Comparison of ENCODE assay signal across 8 mouse cellular contexts in the genomic region with DNA sequence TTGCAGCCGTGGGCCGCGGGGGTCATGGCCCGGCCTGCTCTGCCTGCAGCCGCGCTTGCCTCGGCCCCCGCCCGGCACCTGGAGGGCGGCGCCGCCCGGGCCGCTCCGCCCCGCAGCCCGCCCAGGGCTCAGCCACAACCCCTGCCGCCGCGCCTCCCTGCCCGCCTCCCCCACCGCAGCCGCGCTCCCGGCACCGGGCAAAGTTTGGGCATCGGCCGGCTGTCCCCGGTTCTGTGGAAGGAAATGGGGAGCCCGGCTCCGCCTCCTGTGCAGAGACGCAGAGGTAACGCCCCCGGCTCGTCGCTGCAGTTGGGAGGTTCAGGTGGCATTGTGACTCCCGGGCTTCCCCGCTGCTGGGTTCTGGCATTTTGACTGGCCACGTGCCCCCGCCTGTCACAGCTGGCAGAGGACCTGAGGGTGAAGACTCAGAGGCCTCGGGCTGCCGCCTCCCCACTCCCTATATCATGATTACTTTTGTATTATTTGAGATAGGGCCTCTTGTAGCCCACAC. TPM values are rescaled to one million over a fixed set of nuclear protein-coding genes. Genes with fewer than 3 reads are reported as not detected.
DNase-seq lines count a peak whose midpoint lies in the region; ATAC-seq and TF ChIP-seq lines count a peak whose summit lies in the region.

No protein-coding gene starts in this region.

- ATAC-seq in liver, embryonic 16.5 days (ENCODE audit: low read depth) = peak; percentile 73
- ATAC-seq in neural tube, embryonic 12.5 days (ENCODE audit: low FRiP score, low read depth) = peak; percentile 49; the same call in 1 of the 2 replicates

- peak overlapping the region; percentile 79 for H3K4me2 ChIP-seq in liver, embryonic 16.5 days (ENCODE audit: low read depth, low read length)
- H3K4me2 ChIP-seq in neural tube, embryonic 12.5 days (replicated peaks) = peak overlapping the region; percentile 97

- 1% methylated on average over 42 of the region's 42 CpGs for WGBS in liver, embryonic 16.5 days (ENCODE audit: insufficient replicate concordance)
- under 1% methylated on average over 42 of the region's 42 CpGs for WGBS in neural tube, embryonic 12.5 days
- WGBS in thymus, adult 2 months = under 1% methylated on average over 41 of the region's 42 CpGs

- H3K36me3 ChIP-seq in liver, embryonic 16.5 days (ENCODE audit: control insufficient read depth, insufficient read depth) = no peaks in the 10 kb centered on the region
- H3K36me3 ChIP-seq in neural tube, embryonic 12.5 days = no peaks in the 10 kb centered on the region
- no peaks in the 10 kb centered on the region for H3K36me3 ChIP-seq in thymus, adult 2 months (ENCODE audit: control insufficient read depth, insufficient read depth, low read length)

- peaks cover 26% of the 10 kb centered on the region for H3K27me3 ChIP-seq in liver, embryonic 16.5 days (ENCODE audit: control insufficient read depth, insufficient read depth, low read depth, low read length)
- peaks cover 39% of the 10 kb centered on the region for H3K27me3 ChIP-seq in neural tube, embryonic 12.5 days (replicated peaks)
- no peaks in the 10 kb centered on the region for H3K27me3 ChIP-seq in thymus, adult 2 months (ENCODE audit: control insufficient read depth, insufficient read depth, low read length)

- 0 out of 2 replicates have a peak, but pooled peaks have one; percentile 14 for TF ChIP-seq CTCF in thymus, adult 2 months (IDR thresholded peaks at IDR 0.05; ENCODE audit: borderline replicate concordance, control insufficient read depth, extremely low read depth, insufficient read depth, low read length, poor library complexity)

- peaks cover 6% of the 10 kb centered on the region; the same call in 1 of the 2 replicates for H3K4me1 ChIP-seq in liver, embryonic 16.5 days (ENCODE audit: control insufficient read depth, low read depth, low read length)
- peaks cover 20% of the 10 kb centered on the region for H3K4me1 ChIP-seq in neural tube, embryonic 12.5 days
- H3K4me1 ChIP-seq in thymus, adult 2 months (replicated peaks; ENCODE audit: control insufficient read depth, insufficient read depth, low read length) = peaks cover 16% of the 10 kb centered on the region

- peak overlapping the region; percentile 58 for H3K4me3 ChIP-seq in liver, embryonic 16.5 days (ENCODE audit: low read depth, low read length)
- H3K4me3 ChIP-seq in neural tube, embryonic 12.5 days = peak overlapping the region; percentile 59
- peak overlapping the region; percentile 50 for H3K4me3 ChIP-seq in thymus, adult 2 months (ENCODE audit: control insufficient read depth, insufficient read depth, low read length)

- H3K9ac ChIP-seq in liver, embryonic 16.5 days (ENCODE audit: low read depth, low read length) = peak overlapping the region; percentile 40; the same call in 1 of the 2 replicates
- peak overlapping the region; percentile 64 for H3K9ac ChIP-seq in neural tube, embryonic 12.5 days

- no peak overlapping the region for H3K27ac ChIP-seq in liver, embryonic 16.5 days (ENCODE audit: low read length)
- no peak overlapping the region for H3K27ac ChIP-seq in neural tube, embryonic 12.5 days
- H3K27ac ChIP-seq in thymus, adult 2 months (ENCODE audit: control insufficient read depth, insufficient read depth, low read length) = no peak overlapping the region

- H3K9me3 ChIP-seq in liver, embryonic 16.5 days (replicated peaks; ENCODE audit: control insufficient read depth, low read length) = no peaks in the 10 kb centered on the region
- H3K9me3 ChIP-seq in neural tube, embryonic 12.5 days = no peaks in the 10 kb centered on the region

- peak; percentile 19; the same call in 1 of the 2 replicates for TF ChIP-seq POLR2A in thymus, adult 2 months (IDR thresholded peaks at IDR 0.05; ENCODE audit: control insufficient read depth, extremely low read depth, insufficient read depth, low read length, poor library complexity)

- DNase-seq in 3134 (ENCODE audit: extremely low read depth, insufficient read length, low spot score) (peak; percentile 85), MEL-GATA-1-ER (ENCODE audit: extremely low read depth, low read depth) (peak; percentile 14)
- DNase-seq in embryo, embryonic 10 days (ENCODE audit: low spot score) = peak; percentile 45
- DNase-seq in heart, adult 9 months (ENCODE audit: low spot score in 2 of 2) = peak; percentile 58 to 60
- DNase-seq in kidney, adult 8-10 months = peak; percentile 78 to 82
- peak; percentile 67 for DNase-seq in thymus, adult 2 months

RNA-seq across cellular contexts. Expression of gene 1190005I06Rik, which starts 13.0 kb away (rescaled TPM):
- polyA plus RNA-seq in liver, embryonic 16.5 days (2015; fragmentation: Nextera tagmentation; extraction: Ambion mirVana) = 1.4 and 1.7 TPM in 2 replicates
- polyA plus RNA-seq in neural tube, embryonic 12.5 days (2016; fragmentation: Nextera tagmentation; extraction: Ambion mirVana) = 4.0 and 6.3 TPM in 2 replicates
- polyA plus RNA-seq in thymus, adult 2 months (2012; rRNA removed) = 5.6 and 6.1 TPM in 2 replicates

RNA-seq across cellular contexts. Expression of gene Gm27021, which starts 33.5 kb away (rescaled TPM):
- polyA plus RNA-seq in liver, embryonic 16.5 days (2015; fragmentation: Nextera tagmentation; extraction: Ambion mirVana) = 0.15 and 0.23 TPM in 2 replicates
- 2.4 and 6.3 TPM in 2 replicates for polyA plus RNA-seq in neural tube, embryonic 12.5 days (2016; fragmentation: Nextera tagmentation; extraction: Ambion mirVana)
- 1.6 and 4.0 TPM in 2 replicates for polyA plus RNA-seq in thymus, adult 2 months (2012; rRNA removed)

RNA-seq across cellular contexts. Expression of gene Cox4i1, which starts 33.6 kb away (rescaled TPM):
- 638 and 672 TPM in 2 replicates for polyA plus RNA-seq in liver, embryonic 16.5 days (2015; fragmentation: Nextera tagmentation; extraction: Ambion mirVana)
- 950 and 1,041 TPM in 2 replicates for polyA plus RNA-seq in neural tube, embryonic 12.5 days (2016; fragmentation: Nextera tagmentation; extraction: Ambion mirVana)
- 842 and 1,074 TPM in 2 replicates for polyA plus RNA-seq in thymus, adult 2 months (2012; rRNA removed)

RNA-seq across cellular contexts. Expression of gene Emc8, which starts 34.0 kb away (rescaled TPM):
- 83.1 and 93.1 TPM in 2 replicates for polyA plus RNA-seq in liver, embryonic 16.5 days (2015; fragmentation: Nextera tagmentation; extraction: Ambion mirVana)
- polyA plus RNA-seq in neural tube, embryonic 12.5 days (2016; fragmentation: Nextera tagmentation; extraction: Ambion mirVana) = 204 and 214 TPM in 2 replicates
- polyA plus RNA-seq in thymus, adult 2 months (2012; rRNA removed) = 174 and 175 TPM in 2 replicates

RNA-seq across cellular contexts. Expression of gene Gins2, which starts 45.3 kb away (rescaled TPM):
- 40.6 and 43.3 TPM in 2 replicates for polyA plus RNA-seq in liver, embryonic 16.5 days (2015; fragmentation: Nextera tagmentation; extraction: Ambion mirVana)
- 53.4 and 54.7 TPM in 2 replicates for polyA plus RNA-seq in neural tube, embryonic 12.5 days (2016; fragmentation: Nextera tagmentation; extraction: Ambion mirVana)
- polyA plus RNA-seq in thymus, adult 2 months (2012; rRNA removed) = 48.3 and 69.1 TPM in 2 replicates

Comparison
In these comparisons a context has a peak if more than half of its experiments do, and no peak if none do; other contexts are left out.
1. DNase-seq: peak in every context shown above with its lines; median percentile 85 in 3134; 80 in kidney, adult 8-10 months; 67 in thymus, adult 2 months; 59 in heart, adult 9 months; 45 in embryo, embryonic 10 days; 14 in MEL-GATA-1-ER.